Mouse (Mus musculus): ENCODE data around the gene Aqp5. TPM values are rescaled to one million over a fixed set of nuclear protein-coding genes. Genes with fewer than 3 reads are reported as not detected.

Gene Aqp5
- polyA plus RNA-seq, 1 experiment from 2014 or later = 0.27 TPM

GRCm38 (mm10) chr15:99568682-99569081 is 21.9 kb upstream of the Aqp5 start:
- Histone ChIP-seq H3K36me3 (ENCODE audit: control insufficient read depth, insufficient read depth, low read length) (no peaks in the 10 kb centered on the region), H3K9me3 (ENCODE audit: control insufficient read depth, low read length) (no peaks in the 10 kb centered on the region), H3K9ac (ENCODE audit: low read length) (no peak overlapping the region), H3K27me3 (ENCODE audit: control insufficient read depth, insufficient read depth, low read length) (no peaks in the 10 kb centered on the region), H3K4me3 (ENCODE audit: low read depth, low read length) (no peak overlapping the region), H3K4me2 (ENCODE audit: low read depth) (no peak overlapping the region), H3K27ac (ENCODE audit: low read depth, low read length) (no peak overlapping the region), H3K4me1 (ENCODE audit: control insufficient read depth, insufficient read depth, low read length) (no peaks in the 10 kb centered on the region)
- 80% methylated on average over 6 of the region's 6 CpGs for WGBS
- no peak for ATAC-seq (ENCODE audit: insufficient read depth, low FRiP score, low TSS enrichment)
- no peak for DNase-seq (ENCODE audit: low spot score)

- H3K4me3 ChIP-seq (ENCODE audit: low read depth, low read length) = no peak overlapping the region
- H3K9ac ChIP-seq (ENCODE audit: low read length) = no peak overlapping the region
- WGBS = 86% methylated on average over 10 of the region's 10 CpGs
- no peaks in the 10 kb centered on the region for H3K27me3 ChIP-seq (ENCODE audit: control insufficient read depth, insufficient read depth, low read length)
- no peaks in the 10 kb centered on the region for H3K9me3 ChIP-seq (ENCODE audit: control insufficient read depth, low read length)
- no peak overlapping the region for H3K27ac ChIP-seq (ENCODE audit: low read depth, low read length)
- DNase-seq (ENCODE audit: low spot score) = no peak
- no peaks in the 10 kb centered on the region for H3K4me1 ChIP-seq (ENCODE audit: control insufficient read depth, insufficient read depth, low read length)
- no peak for ATAC-seq (ENCODE audit: insufficient read depth, low FRiP score, low TSS enrichment)
- no peak overlapping the region for H3K4me2 ChIP-seq (ENCODE audit: low read depth)
- H3K36me3 ChIP-seq (ENCODE audit: control insufficient read depth, insufficient read depth, low read length) = no peaks in the 10 kb centered on the region
Measured at GRCm38 (mm10) chr15:99569123-99569522, 21.5 kb upstream of the Aqp5 start.

DNA sequence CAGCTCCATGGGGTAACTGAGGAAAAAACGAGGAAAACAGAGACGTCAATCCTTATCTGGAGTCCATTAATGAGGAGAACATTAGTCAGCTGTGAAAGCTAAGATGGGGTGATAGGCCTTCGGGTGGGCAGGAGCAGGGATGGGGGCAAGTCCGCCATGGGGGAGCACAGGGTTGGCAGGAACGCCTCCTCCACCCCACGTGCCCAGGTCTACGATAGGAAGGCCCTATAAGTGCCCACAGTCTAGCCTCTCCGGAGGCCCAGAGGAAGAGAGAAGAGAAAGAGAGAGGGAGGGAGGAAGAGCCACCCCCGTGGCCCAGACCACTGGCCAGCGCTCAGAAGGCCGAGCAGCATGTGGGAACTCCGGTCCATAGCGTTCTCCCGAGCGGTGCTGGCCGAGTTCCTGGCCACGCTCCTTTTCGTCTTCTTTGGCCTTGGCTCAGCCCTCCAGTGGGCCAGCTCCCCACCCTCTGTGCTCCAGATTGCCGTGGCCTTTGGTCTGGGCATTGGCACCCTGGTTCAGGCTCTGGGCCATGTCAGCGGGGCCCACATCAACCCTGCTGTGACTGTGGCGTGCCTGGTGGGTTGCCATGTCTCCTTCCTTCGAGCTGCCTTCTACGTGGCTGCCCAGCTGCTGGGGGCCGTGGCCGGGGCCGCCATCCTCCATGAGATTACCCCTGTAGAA is 11.6 kb upstream of the Aqp5 start, which contains the start of gene Aqp2:
Gene Aqp2 (plus strand): TSS at position 254 of the 684 bp plus-strand sequence.
- peaks cover 4% of the 10 kb centered on the region for H3K4me1 ChIP-seq (ENCODE audit: control insufficient read depth, insufficient read depth, low read length)
- DNase-seq (ENCODE audit: low spot score) = no peak
- WGBS = 84% methylated on average over 26 of the region's 26 CpGs
- H3K36me3 ChIP-seq (ENCODE audit: control insufficient read depth, insufficient read depth, low read length) = no peaks in the 10 kb centered on the region
- no peak within 1 kb of the TSS; the same call in 1 of the 2 replicates for H3K9ac ChIP-seq (ENCODE audit: low read length)
- H3K4me2 ChIP-seq (ENCODE audit: low read depth) = no peak within 1 kb of the TSS
- no peaks in the 10 kb centered on the region for H3K9me3 ChIP-seq (ENCODE audit: control insufficient read depth, low read length)
- H3K27ac ChIP-seq (ENCODE audit: low read depth, low read length) = no peak within 1 kb of the TSS
- H3K4me3 ChIP-seq (ENCODE audit: low read depth, low read length) = no peak within 1 kb of the TSS
- no peak for ATAC-seq (ENCODE audit: insufficient read depth, low FRiP score, low TSS enrichment)
- peaks cover 20% of the 10 kb centered on the region for H3K27me3 ChIP-seq (ENCODE audit: control insufficient read depth, insufficient read depth, low read length)

DNA sequence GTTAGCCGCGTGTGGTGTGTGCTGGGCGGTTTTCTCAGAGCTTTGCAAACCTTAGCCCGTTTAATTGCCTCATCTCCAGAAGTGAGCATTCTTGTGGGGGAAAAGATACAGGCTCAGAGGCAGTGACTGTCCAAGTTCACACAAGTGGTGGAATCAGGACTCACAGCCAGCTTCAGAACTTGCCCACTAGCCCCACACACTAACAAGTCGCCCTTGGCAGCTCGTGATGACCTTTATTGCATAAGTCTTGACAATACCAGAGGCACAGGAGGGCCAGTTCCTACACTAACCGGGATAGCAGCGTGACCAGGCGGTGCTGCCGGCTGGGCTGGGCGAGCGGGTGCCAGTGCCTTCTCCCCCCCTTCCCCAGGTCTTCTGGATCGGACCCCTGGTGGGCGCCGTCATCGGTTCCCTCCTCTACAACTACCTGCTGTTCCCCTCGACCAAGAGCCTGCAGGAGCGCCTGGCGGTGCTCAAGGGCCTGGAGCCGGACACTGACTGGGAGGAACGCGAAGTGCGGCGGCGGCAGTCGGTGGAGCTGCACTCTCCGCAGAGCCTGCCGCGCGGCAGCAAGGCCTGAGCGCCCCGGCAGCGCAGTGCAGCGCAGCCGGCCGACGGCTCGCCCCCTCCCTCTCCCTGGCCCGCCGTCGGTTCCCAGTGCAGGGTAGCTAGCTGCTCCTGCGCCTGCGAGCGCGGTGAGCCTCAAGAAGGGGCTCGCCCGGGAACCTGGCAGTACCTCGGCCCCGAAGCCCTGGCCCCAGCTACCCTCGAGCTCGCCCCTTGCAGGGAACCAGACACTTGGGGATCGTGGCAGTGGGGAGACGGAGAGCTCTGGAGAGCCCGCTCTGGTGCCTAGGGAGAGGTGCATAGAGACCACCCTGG is 6.9 kb upstream of the Aqp5 start:
- Histone ChIP-seq H3K9ac (ENCODE audit: low read length) (peak overlapping the region; percentile 37), H3K4me3 (ENCODE audit: low read depth, low read length) (peak overlapping the region; percentile 21), H3K9me3 (ENCODE audit: control insufficient read depth, low read length) (no peaks in the 10 kb centered on the region), H3K4me1 (ENCODE audit: control insufficient read depth, insufficient read depth, low read length) (peaks cover 15% of the 10 kb centered on the region), H3K36me3 (ENCODE audit: control insufficient read depth, insufficient read depth, low read length) (no peaks in the 10 kb centered on the region), H3K27ac (ENCODE audit: low read depth, low read length) (no peak overlapping the region), H3K4me2 (ENCODE audit: low read depth) (peak overlapping the region; percentile 49), H3K27me3 (ENCODE audit: control insufficient read depth, insufficient read depth, low read length) (peaks cover 66% of the 10 kb centered on the region)
- ATAC-seq (ENCODE audit: insufficient read depth, low FRiP score, low TSS enrichment) (no peak), DNase-seq (ENCODE audit: low spot score) (peak; percentile 68)
- 2% methylated on average over 54 of the region's 54 CpGs for WGBS

DNA sequence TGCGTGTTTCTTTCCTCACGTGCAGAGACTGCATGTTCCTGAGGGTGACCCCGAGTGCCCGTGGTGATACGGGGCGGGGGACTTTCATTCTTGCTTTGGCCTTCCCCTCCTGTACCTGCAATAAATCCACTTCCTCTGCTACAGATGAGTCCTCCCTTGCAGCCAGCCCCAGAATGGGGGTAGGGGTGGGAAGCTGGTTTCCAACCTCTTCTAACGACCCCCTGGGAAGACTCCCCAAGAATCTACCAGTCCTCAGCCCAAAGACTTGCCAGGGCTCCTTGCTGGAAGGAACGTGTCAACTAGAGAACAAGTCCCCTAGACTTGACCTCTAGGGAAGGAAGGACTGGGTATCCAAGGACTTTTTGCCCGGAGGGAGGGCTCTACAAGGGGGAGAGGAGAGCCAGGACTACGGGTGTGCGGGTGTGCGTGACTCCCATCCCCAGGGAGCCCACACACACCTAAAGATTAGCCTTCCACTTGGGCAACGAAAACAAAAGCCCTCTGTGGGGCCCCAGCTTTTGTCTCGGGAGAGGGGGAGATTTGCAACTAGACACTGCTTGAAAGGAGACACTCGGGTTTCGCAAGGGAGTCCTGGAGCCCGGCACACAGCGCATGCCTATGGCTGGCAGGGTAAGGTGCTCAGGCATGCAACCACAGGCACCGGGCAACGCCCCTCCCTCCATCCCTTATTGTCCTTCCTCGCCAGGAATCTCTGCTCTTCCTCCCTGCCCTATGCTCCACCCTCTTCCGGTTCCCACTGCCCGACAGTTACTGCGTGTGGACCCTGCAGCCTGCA is 6.0 kb upstream of the Aqp5 start:
- H3K4me3 ChIP-seq (ENCODE audit: low read depth, low read length) = peak overlapping the region; percentile 21
- no peaks in the 10 kb centered on the region for H3K36me3 ChIP-seq (ENCODE audit: control insufficient read depth, insufficient read depth, low read length)
- H3K27me3 ChIP-seq (ENCODE audit: control insufficient read depth, insufficient read depth, low read length) = peaks cover 75% of the 10 kb centered on the region
- ATAC-seq (ENCODE audit: insufficient read depth, low FRiP score, low TSS enrichment) (no peak), DNase-seq (ENCODE audit: low spot score) (no peak)
- H3K4me1 ChIP-seq (ENCODE audit: control insufficient read depth, insufficient read depth, low read length) = peaks cover 15% of the 10 kb centered on the region
- under 1% methylated on average over 24 of the region's 24 CpGs for WGBS
- peak overlapping the region; percentile 49 for H3K4me2 ChIP-seq (ENCODE audit: low read depth)
- H3K9me3 ChIP-seq (ENCODE audit: control insufficient read depth, low read length) = no peaks in the 10 kb centered on the region
- no peak overlapping the region for H3K27ac ChIP-seq (ENCODE audit: low read depth, low read length)
- no peak overlapping the region; the same call in 1 of the 2 replicates for H3K9ac ChIP-seq (ENCODE audit: low read length)

DNA sequence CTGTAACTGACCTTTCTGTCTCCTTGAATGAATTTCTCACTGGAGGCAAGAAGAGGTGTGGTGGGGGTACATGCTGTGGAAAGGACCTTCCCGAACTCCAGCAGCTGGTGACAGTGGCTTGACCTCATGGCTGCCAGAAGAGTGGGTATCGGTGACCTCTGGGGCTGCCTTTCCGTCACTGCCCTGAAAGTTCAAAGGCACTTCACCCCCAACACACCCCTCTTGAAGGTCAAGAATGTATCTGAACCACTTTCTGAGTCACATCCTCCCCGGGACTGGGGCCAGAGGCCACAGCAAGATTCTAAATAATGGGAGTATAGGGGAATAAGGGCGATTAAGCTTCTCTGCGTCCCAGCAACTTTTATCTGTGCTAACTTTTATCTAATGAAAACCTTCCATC is 4.8 kb upstream of the Aqp5 start:
- peaks cover 15% of the 10 kb centered on the region for H3K4me1 ChIP-seq (ENCODE audit: control insufficient read depth, insufficient read depth, low read length)
- no peak overlapping the region for H3K9ac ChIP-seq (ENCODE audit: low read length)
- H3K9me3 ChIP-seq (ENCODE audit: control insufficient read depth, low read length) = no peaks in the 10 kb centered on the region
- no peak for ATAC-seq (ENCODE audit: insufficient read depth, low FRiP score, low TSS enrichment)
- no peak overlapping the region for H3K4me3 ChIP-seq (ENCODE audit: low read depth, low read length)
- no peak overlapping the region for H3K4me2 ChIP-seq (ENCODE audit: low read depth)
- WGBS = 68% methylated on average over 6 of the region's 6 CpGs
- H3K36me3 ChIP-seq (ENCODE audit: control insufficient read depth, insufficient read depth, low read length) = no peaks in the 10 kb centered on the region
- no peak for DNase-seq (ENCODE audit: low spot score)
- H3K27ac ChIP-seq (ENCODE audit: low read depth, low read length) = no peak overlapping the region
- H3K27me3 ChIP-seq (ENCODE audit: control insufficient read depth, insufficient read depth, low read length) = peaks cover 86% of the 10 kb centered on the region

GRCm38 (mm10) chr15:99586525-99586924 is 4.1 kb upstream of the Aqp5 start:
- H3K27me3 ChIP-seq (ENCODE audit: control insufficient read depth, insufficient read depth, low read length) = peaks cover 94% of the 10 kb centered on the region
- no peak overlapping the region for H3K4me3 ChIP-seq (ENCODE audit: low read depth, low read length)
- H3K4me2 ChIP-seq (ENCODE audit: low read depth) = no peak overlapping the region
- no peak overlapping the region for H3K9ac ChIP-seq (ENCODE audit: low read length)
- DNase-seq (ENCODE audit: low spot score) = no peak
- H3K9me3 ChIP-seq (ENCODE audit: control insufficient read depth, low read length) = no peaks in the 10 kb centered on the region
- H3K4me1 ChIP-seq (ENCODE audit: control insufficient read depth, insufficient read depth, low read length) = peaks cover 15% of the 10 kb centered on the region
- ATAC-seq (ENCODE audit: insufficient read depth, low FRiP score, low TSS enrichment) = no peak
- 91% methylated on average over 3 of the region's 3 CpGs for WGBS
- no peak overlapping the region for H3K27ac ChIP-seq (ENCODE audit: low read depth, low read length)
- H3K36me3 ChIP-seq (ENCODE audit: control insufficient read depth, insufficient read depth, low read length) = no peaks in the 10 kb centered on the region

- H3K4me1 ChIP-seq (ENCODE audit: control insufficient read depth, insufficient read depth, low read length) = peaks cover 8% of the 10 kb centered on the region
- no peak overlapping the region for H3K9ac ChIP-seq (ENCODE audit: low read length)
- ATAC-seq (ENCODE audit: insufficient read depth, low FRiP score, low TSS enrichment) (no peak), DNase-seq (ENCODE audit: low spot score) (no peak)
- peaks cover 90% of the 10 kb centered on the region for H3K27me3 ChIP-seq (ENCODE audit: control insufficient read depth, insufficient read depth, low read length)
- WGBS = 3% methylated on average over 9 of the region's 9 CpGs
- H3K4me2 ChIP-seq (ENCODE audit: low read depth) = no peak overlapping the region
- H3K9me3 ChIP-seq (ENCODE audit: control insufficient read depth, low read length) = no peaks in the 10 kb centered on the region
- no peaks in the 10 kb centered on the region for H3K36me3 ChIP-seq (ENCODE audit: control insufficient read depth, insufficient read depth, low read length)
- no peak overlapping the region for H3K27ac ChIP-seq (ENCODE audit: low read depth, low read length)
- H3K4me3 ChIP-seq (ENCODE audit: low read depth, low read length) = no peak overlapping the region
Measured at GRCm38 (mm10) chr15:99589237-99589636, 1.3 kb upstream of the Aqp5 start.
